Mouse (Mus musculus) heart, adult 2 months (tissue): ENCODE data around the gene BC048671.

ENCODE experiments used
- CTCF ChIP-seq: fragments of 200-600 bp; IDR thresholded peaks from 2 replicates; pipeline ENCODE4 v1.8.1; 2022; ENCODE audit warnings: antibody characterized with exemption, mild to moderate bottlenecking, moderate library complexity
- EP300 ChIP-seq: fragments of 200-500 bp; IDR thresholded peaks from 2 replicates; pipeline ENCODE4 v1.6.1; 2011; ENCODE audit warnings: low read depth, low read length, control low read depth; ENCODE audit not compliant: insufficient read depth

- TF ChIP-seq CTCF (no peak), EP300 (no peak)
Measured at GRCm38 (mm10) chr6:90308839-90309778, 8.1 kb downstream of the BC048671 start.
